Mouse (Mus musculus): ENCODE results near the gene Gm21750. TPM values are rescaled to one million over a fixed set of nuclear protein-coding genes. Genes with fewer than 3 reads are reported as not detected.
"Not testable (repeated sequence)": the region's sequence is repeated elsewhere in the genome, so short reads cannot be mapped to it uniquely, and the experiment has no call there.

Gene Gm21750
- under 1 TPM in 1 of 4 experiments, not detected in 3; 0.33 TPM for total RNA-seq (2022)

- DNase-seq (ENCODE audit: low spot score in 2 of 2): not testable (repeated sequence)
Observed at GRCm38 (mm10) chr14:73660925-73661324, at the start of gene Gm21750. Gm21750 (plus strand) TSS chr14:73661225.

- not testable (repeated sequence) for DNase-seq (ENCODE audit: low spot score in 2 of 2)
Observed at GRCm38 (mm10) chr14:73614961-73615360, 46.1 kb upstream of the Gm21750 start.

- no peak for DNase-seq (ENCODE audit: low spot score in 2 of 2)
Observed at GRCm38 (mm10) chr14:73620880-73621279, 40.1 kb upstream of the Gm21750 start.

- DNase-seq (ENCODE audit: low spot score in 2 of 2): no peak
Observed at GRCm38 (mm10) chr14:73622988-73623387, 38.0 kb upstream of the Gm21750 start.

GRCm38 (mm10) chr14:73625469-73625868, 35.6 kb upstream of the Gm21750 start:
- no peak for DNase-seq (ENCODE audit: low spot score in 2 of 2)

- DNase-seq (ENCODE audit: low spot score in 2 of 2): no peak
Observed at GRCm38 (mm10) chr14:73631511-73631910, 29.5 kb upstream of the Gm21750 start.

GRCm38 (mm10) chr14:73632648-73633263, 28.3 kb upstream of the Gm21750 start:
- DNase-seq (ENCODE audit: low spot score in 2 of 2): peak in 1 of 2 experiments; percentile 30

- DNase-seq (ENCODE audit: low spot score in 2 of 2): no peak
Observed at GRCm38 (mm10) chr14:73634356-73634755, 26.7 kb upstream of the Gm21750 start.

- DNase-seq (ENCODE audit: low spot score in 2 of 2): no peak
Observed at GRCm38 (mm10) chr14:73637460-73637859, 23.6 kb upstream of the Gm21750 start.

GRCm38 (mm10) chr14:73650179-73650578, 10.8 kb upstream of the Gm21750 start:
- DNase-seq (ENCODE audit: low spot score in 2 of 2): no peak

GRCm38 (mm10) chr14:73670091-73670490, 9.1 kb downstream of the Gm21750 start:
- DNase-seq (ENCODE audit: low spot score in 2 of 2): peak in 1 of 2 experiments; percentile 13

GRCm38 (mm10) chr14:73687726-73688125, 26.7 kb downstream of the Gm21750 start:
- peak in 1 of 2 experiments; percentile 18 for DNase-seq (ENCODE audit: low spot score in 2 of 2)

GRCm38 (mm10) chr14:73688427-73688826, 27.4 kb downstream of the Gm21750 start:
- no peak for DNase-seq (ENCODE audit: low spot score in 2 of 2)

- no peak for DNase-seq (ENCODE audit: low spot score in 2 of 2)
Observed at GRCm38 (mm10) chr14:73700256-73700655, 39.2 kb downstream of the Gm21750 start.

- DNase-seq (ENCODE audit: low spot score in 2 of 2): peak; percentile 5 to 85
Observed at GRCm38 (mm10) chr14:73709412-73710110, 48.5 kb downstream of the Gm21750 start.

Other genes starting within 250 kb of the Gm21750 start
- gene Med4, start 151.2 kb upstream of the Gm21750 start, total RNA-seq (2022): 10 to 100 TPM; 28.2 to 32.6 (median 29.4) TPM
- 100 to 1,000 TPM; 146 to 162 (median 151) TPM for gene Sucla2, start 135.9 kb upstream of the Gm21750 start, total RNA-seq (2022)
- 1 to 10 TPM; 5.4 to 9.9 (median 8.4) TPM for gene Nudt15, start 113.0 kb upstream of the Gm21750 start, total RNA-seq (2022)

All from left cerebral cortex, adult 8-10 months (tissue).